Mouse (Mus musculus) heart, adult 2 months (tissue): ENCODE data around the gene 1700003E16Rik. TPM values are rescaled to one million over a fixed set of nuclear protein-coding genes. Genes with fewer than 3 reads are reported as not detected.
A peak's percentile ranks its signal among the peaks of the same experiment; 100 is the strongest.

Source experiments
- DNase-seq, 2 experiments: peaks; one replicate each; pipeline ENCODE4 v3.0.0; 2021
- H3K27ac ChIP-seq: fragments of 200-600 bp; 2 replicates; pipeline ENCODE4 v1.8.1; 2022
- H3K27me3 ChIP-seq: fragments of 200-500 bp; 2 replicates; pipeline ENCODE4 v1.6.1; 2012; ENCODE audit warnings: mild to moderate bottlenecking, low read length, inconsistent platforms, mixed read lengths; ENCODE audit not compliant: control insufficient read depth, insufficient read depth
- H3K36me3 ChIP-seq: fragments of 200-500 bp; 2 replicates; pipeline ENCODE4 v1.6.1; 2012; ENCODE audit warnings: low read length, inconsistent platforms; ENCODE audit not compliant: control insufficient read depth, insufficient read depth
- H3K4me1 ChIP-seq: fragments of 200-500 bp; 2 replicates; pipeline ENCODE4 v1.6.1; 2011; ENCODE audit warnings: low read length; ENCODE audit not compliant: control insufficient read depth, insufficient read depth
- H3K4me3 ChIP-seq: fragments of 200-600 bp; 2 replicates; pipeline ENCODE4 v1.8.1; 2022
- H3K79me2 ChIP-seq: fragments of 200-500 bp; replicated peaks from 2 replicates; pipeline ENCODE4 v1.6.1; 2012; ENCODE audit warnings: mild to moderate bottlenecking, inconsistent platforms, low read length, moderate library complexity, mixed read lengths; ENCODE audit not compliant: control insufficient read depth, insufficient read depth
- H3K9ac ChIP-seq: fragments of 200-500 bp; 2 replicates; pipeline ENCODE4 v1.6.1; 2012; ENCODE audit warnings: low read depth, mild to moderate bottlenecking, control low read depth, inconsistent platforms, low read length, mixed read lengths
- CTCF ChIP-seq: fragments of 200-600 bp; IDR thresholded peaks from 2 replicates; pipeline ENCODE4 v1.8.1; 2022; ENCODE audit warnings: antibody characterized with exemption, mild to moderate bottlenecking, moderate library complexity
- EP300 ChIP-seq: fragments of 200-500 bp; IDR thresholded peaks from 2 replicates; pipeline ENCODE4 v1.6.1; 2011; ENCODE audit warnings: low read depth, low read length, control low read depth; ENCODE audit not compliant: insufficient read depth
- POLR2A ChIP-seq: fragments of 200-500 bp; IDR thresholded peaks from 2 replicates; pipeline ENCODE4 v1.6.1; 2011; ENCODE audit warnings: mild to moderate bottlenecking, low read depth, low read length, control low read depth; ENCODE audit not compliant: insufficient read depth
- WGBS: fragments of 180-500 bp; shearing (Covaris S2); methylation state at CpG from one replicate; pipeline ENCODE4 v1.1.7; 2018; 5-methylcytosine and 5-hydroxymethylcytosine counted together
- intact Hi-C: fragments of 180-260 bp; cut with DNase I; formaldehyde crosslinking; loops from one replicate; pipeline ENCODE4 v1.15.1; 2025
- polyA plus RNA-seq: library from polyadenylated mRNA; depleted of rRNA; stranded (reverse); fragments of >200 nt; gene quantifications from 2 replicates; pipeline ENCODE4 v1.2.3, GENCODE M21; 2012
- total RNA-seq, 2 experiments: library from RNA; stranded (reverse); gene quantifications; 2 replicates each; pipeline ENCODE4 v1.2.3; 2021

The 1700003E16Rik gene
- total and polyA plus RNA-seq, 3 experiments, result 0.10 to 0.57 (median 0.25) TPM

GRCm38 (mm10) chr6:83124851-83125312 is 31.3 kb upstream of the 1700003E16Rik start:
- Histone ChIP-seq H3K27me3 (no peaks in the 10 kb centered on the region), H3K36me3 (no peaks in the 10 kb centered on the region), H3K27ac (peak overlapping the region; percentile 76), H3K9ac (peak overlapping the region; percentile 78), H3K79me2 (no peaks in the 10 kb centered on the region), H3K4me3 (peak overlapping the region; percentile 84), H3K4me1 (peaks cover 3% of the 10 kb centered on the region)
- intact Hi-C loops, result loop anchor here (1.0 to 5.0 kb wide), 3 partner anchors 16 to 202 kb away; partner anchors contain the start of genes Dctn1, Mob1a, Mrpl53 and Mthfd2
- under 1% methylated on average over 30 of the region's 30 CpGs for WGBS
- TF ChIP-seq POLR2A, result peak; percentile 77
- TF ChIP-seq EP300, result 0 out of 2 replicates have a peak, but pooled peaks have one; percentile 54
- no peak for TF ChIP-seq CTCF
- peak; percentile 90 to 92 for DNase-seq

GRCm38 (mm10) chr6:83125331-83125730 is 30.9 kb upstream of the 1700003E16Rik start, which contains the start of gene Ino80b:
TSS of gene Ino80b (minus strand) at chr6:83125431.
- no peaks in the 10 kb centered on the region for H3K36me3 ChIP-seq
- peaks cover 3% of the 10 kb centered on the region for H3K4me1 ChIP-seq
- no peak for DNase-seq
- no peaks in the 10 kb centered on the region for H3K27me3 ChIP-seq
- peak within 1 kb of the TSS; percentile 84 for H3K4me3 ChIP-seq
- peak within 1 kb of the TSS; percentile 76 for H3K27ac ChIP-seq
- H3K9ac ChIP-seq, result peak within 1 kb of the TSS; percentile 78
- intact Hi-C loops, result loop anchor here (1.0 to 2.0 kb wide), 2 partner anchors 16 to 39 kb away; partner anchors contain the start of genes Dctn1 and Mrpl53
- H3K79me2 ChIP-seq, result no peaks in the 10 kb centered on the region
- no peak for TF ChIP-seq POLR2A
- TF ChIP-seq CTCF, result no peak
- no peak for TF ChIP-seq EP300
- 28% methylated on average over 5 of the region's 5 CpGs for WGBS

GRCm38 (mm10) chr6:83127419-83127818 is 28.8 kb upstream of the 1700003E16Rik start:
- Histone ChIP-seq H3K36me3 (no peaks in the 10 kb centered on the region), H3K79me2 (no peaks in the 10 kb centered on the region), H3K4me1 (0 out of 2 replicates have a peak, but pooled peaks cover 2% of the 10 kb centered on the region), H3K9ac (no peak overlapping the region), H3K4me3 (no peak overlapping the region), H3K27me3 (no peaks in the 10 kb centered on the region), H3K27ac (no peak overlapping the region)
- intact Hi-C loops, result no loop called here
- WGBS, result 94% methylated on average over 5 of the region's 5 CpGs
- TF ChIP-seq POLR2A (no peak), CTCF (peak; percentile 58)
- DNase-seq, result no peak

- TF ChIP-seq EP300 (no peak), POLR2A (no peak), CTCF (no peak)
- Histone ChIP-seq H3K27me3 (no peaks in the 10 kb centered on the region), H3K4me1 (peaks cover 5% of the 10 kb centered on the region; the same call in 1 of the 2 replicates), H3K36me3 (no peaks in the 10 kb centered on the region), H3K79me2 (no peaks in the 10 kb centered on the region), H3K9ac (no peak overlapping the region), H3K4me3 (no peak overlapping the region), H3K27ac (no peak overlapping the region)
- DNase-seq, result no peak
- intact Hi-C loops, result no loop called here
- WGBS, result 62% methylated on average over 6 of the region's 6 CpGs
Observed at GRCm38 (mm10) chr6:83131469-83132034, 24.7 kb upstream of the 1700003E16Rik start.

- DNase-seq, result no peak
- Histone ChIP-seq H3K27ac (no peak overlapping the region), H3K4me1 (peaks cover 5% of the 10 kb centered on the region; the same call in 1 of the 2 replicates), H3K9ac (no peak overlapping the region), H3K79me2 (no peaks in the 10 kb centered on the region), H3K27me3 (no peaks in the 10 kb centered on the region), H3K36me3 (no peaks in the 10 kb centered on the region), H3K4me3 (no peak overlapping the region)
- TF ChIP-seq EP300, result no peak
- no peak for TF ChIP-seq POLR2A
- TF ChIP-seq CTCF, result no peak
- 75% methylated on average over 9 of the region's 9 CpGs for WGBS
- intact Hi-C loops, result no loop called here
Observed at GRCm38 (mm10) chr6:83132176-83132919, 23.9 kb upstream of the 1700003E16Rik start.

DNA sequence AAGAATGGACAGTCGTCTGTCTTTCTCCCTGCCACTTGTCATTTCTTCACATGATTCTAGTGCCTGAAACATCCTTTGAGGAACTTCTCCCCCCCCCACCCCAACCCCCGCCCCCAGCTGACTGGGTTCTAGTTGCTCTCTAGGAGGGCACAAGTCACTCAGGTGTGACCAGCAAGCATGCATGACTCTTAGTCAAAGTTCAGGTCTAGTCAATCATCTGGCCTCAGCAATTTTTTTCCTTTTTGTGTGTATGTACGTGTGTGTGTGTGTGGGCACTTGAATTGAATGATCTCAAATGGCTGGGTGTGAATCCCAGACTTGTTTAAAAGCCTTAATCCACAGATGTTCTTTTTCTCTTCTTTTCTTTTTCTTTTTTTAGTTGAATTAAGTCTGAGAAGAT is 22.0 kb upstream of the 1700003E16Rik start:
- TF ChIP-seq POLR2A (no peak), EP300 (no peak)
- 64% methylated on average over 3 of the region's 3 CpGs for WGBS

More for the DNA sequence above, 22.0 kb upstream of the 1700003E16Rik start:
- intact Hi-C loops, result no loop called here
- H3K4me3 ChIP-seq, result no peak overlapping the region
- H3K4me1 ChIP-seq, result peaks cover 5% of the 10 kb centered on the region; the same call in 1 of the 2 replicates
- H3K27ac ChIP-seq, result no peak overlapping the region
- DNase-seq, result no peak
- no peaks in the 10 kb centered on the region for H3K27me3 ChIP-seq
- no peak overlapping the region for H3K9ac ChIP-seq
- no peaks in the 10 kb centered on the region for H3K79me2 ChIP-seq
- H3K36me3 ChIP-seq, result no peaks in the 10 kb centered on the region
